Mouse (Mus musculus) kidney, adult 2 months (tissue): ENCODE measurements around the gene Pde6g.

ENCODE experiments used
- CTCF ChIP-seq: fragments of 200-500 bp; conservative IDR thresholded peaks from 2 replicates; pipeline ENCODE4 v1.5.1; 2011; ENCODE audit warnings: low read depth, mild to moderate bottlenecking, control low read depth, low read length, moderate library complexity, mixed read lengths; ENCODE audit not compliant: insufficient read depth, insufficient read length
- POLR2A ChIP-seq: fragments of 200-500 bp; IDR thresholded peaks from one replicate; pipeline ENCODE4 v1.6.1; 2011; ENCODE audit warnings: low read depth, low read length, control low read depth

- TF ChIP-seq POLR2A (no peak), CTCF (no peak)
These were observed 1.7 kb upstream of the Pde6g start for GRCm38 (mm10) chr11:120454965-120455364.
